Mouse (Mus musculus) kidney, postnatal 4 days (tissue): ENCODE data around the gene Ganc.

Source experiments
- DNase-seq, 2 experiments: peaks; one replicate each; pipeline ENCODE4 v3.0.0; 2021; ENCODE audit warnings: mixed read lengths in 2 of 2

The Ganc gene

GRCm38 (mm10) chr2:120502605-120502990 lies 98.9 kb downstream of the Ganc start:
- peak; percentile 47 to 54 for DNase-seq

- DNase-seq, result no peak
These were observed 99.4 kb downstream of the Ganc start for GRCm38 (mm10) chr2:120503094-120503493.

GRCm38 (mm10) chr2:120503992-120504391 lies 100.3 kb downstream of the Ganc start:
- DNase-seq, result no peak
